Mouse (Mus musculus): Measurements from ENCODE around the gene Mpnd.

Mpnd gene

DNA sequence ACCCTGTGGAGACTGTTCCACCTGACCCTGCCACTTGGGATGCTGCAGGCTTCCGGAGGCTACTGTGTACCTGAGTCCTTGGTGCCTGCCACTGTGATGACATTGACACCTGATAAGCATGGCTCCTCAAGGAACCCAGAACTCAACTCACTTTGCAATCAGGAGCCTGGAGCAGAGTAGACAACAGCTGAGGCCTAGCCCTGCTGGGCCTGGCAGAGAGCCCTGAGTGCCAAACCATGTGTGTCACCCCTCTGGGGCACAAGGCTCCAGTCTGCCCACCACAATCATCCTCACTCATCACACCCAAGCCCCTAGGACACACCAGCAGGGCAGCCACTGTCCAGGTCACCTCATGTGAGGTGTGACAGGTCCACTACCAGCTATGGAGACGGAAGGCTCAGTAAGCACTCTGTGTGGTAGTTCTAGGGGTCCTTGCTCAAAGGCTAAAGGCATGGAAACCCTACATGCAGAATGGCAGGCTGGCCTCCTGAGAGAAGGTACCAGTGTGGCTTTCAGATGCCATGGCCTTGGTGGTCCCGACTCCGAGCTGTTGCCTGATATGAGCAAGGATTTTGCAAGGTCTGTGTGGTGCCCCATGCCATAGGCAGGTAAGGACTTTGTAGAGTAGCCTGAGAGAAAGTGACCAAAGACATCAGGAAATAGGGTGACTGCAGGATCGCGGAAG lies 15.0 kb downstream of the Mpnd start:
- DNase-seq: no peak

DNA sequence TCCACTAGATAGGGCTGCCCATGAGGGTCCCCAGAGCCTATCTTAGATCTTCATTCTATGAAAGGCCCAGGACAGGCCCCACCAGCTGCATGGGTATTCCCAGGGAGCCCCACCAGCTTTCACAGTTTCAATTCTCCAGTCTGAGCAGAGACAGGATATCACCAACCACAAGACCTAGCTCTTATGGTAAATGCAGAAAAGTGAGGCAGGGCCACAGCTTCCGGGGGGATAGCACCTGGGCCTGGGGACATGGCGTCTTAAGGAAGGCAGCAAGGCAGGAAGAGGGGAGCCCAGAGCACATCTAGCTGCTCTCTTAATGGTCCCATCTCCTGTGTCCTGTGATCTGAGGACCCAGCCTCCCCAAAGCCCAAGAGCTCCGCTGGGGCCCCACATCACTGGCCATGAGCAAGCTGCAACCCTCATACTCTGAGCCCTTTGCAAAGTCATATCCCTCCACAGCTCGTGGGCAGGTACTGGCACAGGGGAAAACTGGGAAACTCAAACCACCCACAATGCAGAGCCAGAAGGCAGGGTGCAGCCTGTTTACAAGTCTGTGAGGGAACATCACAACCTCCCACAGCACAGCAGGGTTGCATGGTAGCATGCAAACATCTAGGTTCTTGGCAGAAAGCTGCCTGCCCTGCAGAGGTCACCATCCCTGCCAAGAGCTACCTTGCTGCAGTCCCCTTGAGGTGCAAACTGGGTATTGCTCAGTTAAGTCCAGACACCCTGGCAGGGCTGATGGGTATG lies 15.8 kb downstream of the Mpnd start:
- no peak for DNase-seq

DNA sequence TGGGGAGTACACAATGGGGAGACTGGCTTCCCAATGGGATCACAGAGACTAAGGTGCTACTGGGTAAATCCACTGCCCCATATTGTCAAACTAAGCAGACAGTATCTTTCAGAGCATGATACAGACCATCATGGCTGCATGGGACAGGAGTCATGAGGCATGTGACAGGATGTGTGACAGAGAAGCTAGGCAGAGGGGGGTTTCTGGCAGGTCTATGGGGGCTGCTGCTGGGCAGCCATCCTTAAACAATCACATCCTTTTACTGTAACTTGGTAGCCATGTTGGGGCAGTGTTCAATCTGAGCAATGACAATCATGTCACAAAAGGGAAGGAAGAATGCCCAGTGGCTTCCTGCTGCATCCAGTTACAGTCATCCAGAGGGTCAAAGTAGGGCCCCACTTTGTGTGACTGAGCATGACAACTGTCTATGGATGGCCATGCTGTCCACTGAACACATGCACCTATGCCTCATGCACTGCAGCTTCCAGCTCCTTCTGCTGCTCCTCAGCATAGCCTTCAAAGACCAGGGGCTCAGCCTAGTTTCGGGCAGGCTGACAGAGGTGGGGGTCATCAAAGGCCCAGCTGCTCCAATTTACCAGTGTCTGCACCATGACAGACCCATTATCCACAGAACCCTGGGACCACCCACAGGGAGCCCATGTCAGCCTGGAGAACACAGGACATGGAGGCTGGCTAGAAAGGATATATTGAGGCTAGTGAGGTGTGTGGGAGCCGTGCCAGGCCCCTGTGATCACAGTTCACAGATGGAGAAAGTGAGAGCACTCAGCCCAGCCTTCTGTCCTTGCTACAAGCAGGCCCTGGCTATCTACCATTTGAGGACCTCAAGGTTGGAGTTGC lies 16.8 kb downstream of the Mpnd start:
- no peak for DNase-seq

DNA sequence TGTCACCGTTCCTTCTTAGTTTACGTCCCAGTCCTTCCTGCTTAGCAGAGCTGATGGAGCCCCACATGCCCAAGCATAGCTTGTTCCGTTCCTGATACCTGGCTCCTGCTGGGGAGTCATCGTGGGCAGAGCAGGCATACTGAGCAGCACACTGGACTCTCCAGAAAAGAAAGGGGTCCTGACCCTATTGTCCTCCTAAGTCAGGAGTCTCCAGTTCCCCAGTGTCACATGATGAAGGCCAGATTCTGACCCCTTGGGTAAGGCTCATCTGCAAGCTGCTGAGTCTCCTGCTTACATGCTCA lies 17.4 kb downstream of the Mpnd start:
- no peak for DNase-seq

DNA sequence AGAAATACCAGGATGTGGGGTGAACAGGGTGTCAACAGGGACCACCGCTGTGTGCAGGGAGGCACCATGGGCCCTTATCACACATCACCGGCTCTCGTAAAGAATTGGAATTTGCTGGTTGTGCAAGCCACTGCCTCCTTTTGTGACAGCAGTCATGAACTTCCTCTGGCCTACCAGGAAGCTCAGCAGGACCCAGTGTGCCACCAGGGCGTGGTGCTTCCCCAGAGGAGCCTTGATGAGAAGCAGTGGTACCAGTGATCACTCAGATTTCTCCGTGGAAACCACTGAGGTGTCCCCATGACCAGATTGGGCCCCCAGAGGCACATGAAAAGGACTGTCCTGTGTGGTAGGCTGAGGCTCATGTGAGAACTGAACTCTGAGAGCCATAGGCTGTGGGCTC lies 17.9 kb downstream of the Mpnd start:
- peak; percentile 61 for DNase-seq

DNA sequence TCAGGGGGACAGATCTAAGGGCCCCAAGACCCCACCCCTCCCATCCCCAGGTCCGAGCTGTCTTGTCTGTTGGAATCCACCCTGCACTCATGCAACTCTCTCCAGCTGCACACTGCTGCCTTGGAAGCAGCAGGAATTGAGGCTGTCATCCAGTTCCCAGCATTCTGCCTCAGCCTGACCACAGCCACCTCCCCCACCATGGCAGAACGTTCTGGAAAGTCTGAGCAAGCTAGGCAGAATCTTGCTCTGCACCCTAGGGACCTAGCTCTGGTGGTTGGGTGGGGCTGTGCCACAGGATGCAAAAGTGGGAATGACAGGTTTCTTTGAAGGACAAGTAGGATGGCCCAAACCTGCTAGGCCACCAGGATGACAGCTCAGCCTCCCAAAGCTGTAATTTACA lies 19.0 kb downstream of the Mpnd start:
- DNase-seq: no peak

DNA sequence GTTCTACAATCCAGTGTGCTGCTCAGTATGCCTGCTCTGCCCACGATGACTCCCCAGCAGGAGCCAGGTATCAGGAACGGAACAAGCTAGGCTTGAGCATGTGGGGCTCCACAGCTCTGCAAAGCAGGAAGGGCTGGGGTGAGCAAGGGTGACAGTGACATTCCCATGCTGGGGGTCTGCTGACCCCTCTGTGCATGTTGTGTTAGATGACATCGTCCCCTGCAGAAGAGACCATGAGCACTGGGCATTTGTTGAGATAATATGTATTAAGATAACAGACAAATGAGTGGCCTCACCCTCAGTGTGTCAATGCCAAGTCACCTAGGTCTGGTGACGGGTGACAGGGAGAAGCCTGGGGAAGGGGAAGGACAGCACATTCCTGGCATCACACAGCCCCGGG lies 19.4 kb downstream of the Mpnd start:
- DNase-seq: no peak

DNA sequence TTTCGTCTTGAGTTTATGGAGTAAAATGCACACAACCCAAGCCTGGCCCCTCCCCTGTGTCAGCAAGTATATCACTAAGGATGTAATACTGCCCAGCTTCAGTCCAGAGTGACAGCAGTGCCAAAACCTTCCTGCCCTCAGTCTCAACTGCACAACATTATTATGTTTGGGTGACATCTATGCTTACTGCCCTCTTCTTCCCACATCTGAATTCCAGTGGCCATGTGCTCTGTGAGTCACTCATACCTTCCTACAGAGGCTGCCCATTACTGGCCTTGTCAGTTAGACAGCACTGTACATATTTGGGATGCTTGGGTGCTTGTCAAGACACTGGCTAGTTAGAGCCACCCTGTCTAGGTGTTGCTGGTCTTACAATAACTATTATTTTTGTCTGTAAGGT lies 20.8 kb downstream of the Mpnd start:
- no peak for DNase-seq

DNA sequence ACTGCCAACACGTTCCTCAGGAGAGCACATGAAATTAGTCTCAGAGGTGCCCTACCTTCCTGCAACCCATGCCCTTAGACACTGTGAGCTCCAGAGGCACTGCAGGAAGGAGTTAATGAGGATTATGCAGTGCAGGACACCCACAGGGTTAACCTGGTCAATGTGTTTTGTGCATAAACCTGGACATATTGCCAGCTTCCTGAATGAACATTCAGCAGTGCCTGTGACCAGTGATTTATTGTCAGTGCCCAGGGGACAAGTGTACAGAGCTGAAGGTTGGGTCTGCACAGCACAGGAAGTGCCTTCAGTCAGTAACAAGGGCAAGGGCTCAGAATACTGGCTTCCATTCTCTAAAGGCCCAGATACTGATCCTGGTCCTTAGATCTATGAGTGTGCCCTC lies 21.4 kb downstream of the Mpnd start:
- no peak for DNase-seq

DNA sequence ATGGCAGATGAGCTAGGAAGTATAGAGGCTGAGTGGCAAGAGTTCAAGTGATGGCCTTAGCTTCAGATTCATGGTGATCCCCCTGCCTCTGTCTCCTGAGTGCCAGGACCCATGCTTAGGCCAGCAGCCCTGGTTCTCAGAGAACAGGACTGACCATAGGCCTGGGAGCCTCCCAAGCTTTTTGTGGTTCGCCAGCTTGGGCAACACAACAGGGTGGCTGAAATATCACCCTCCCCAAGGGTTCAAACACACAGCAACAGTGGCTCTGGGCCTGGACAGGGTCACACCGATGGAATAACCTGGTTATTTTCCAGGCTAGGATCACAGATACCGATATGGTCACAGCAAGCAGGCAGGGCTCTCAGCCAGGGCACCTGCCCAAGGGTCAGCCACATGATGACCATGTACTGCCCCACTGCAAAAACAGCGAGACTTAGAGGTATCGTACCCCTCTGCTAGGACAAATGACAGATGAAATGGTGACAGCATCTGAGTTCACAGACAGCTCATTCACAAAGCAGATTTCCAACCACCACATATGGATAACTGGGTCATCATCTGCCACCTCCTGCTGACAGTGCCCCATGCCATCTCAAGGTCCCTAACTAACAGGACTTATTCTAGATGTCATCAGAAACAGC lies 22.4 kb downstream of the Mpnd start:
- DNase-seq: no peak

DNA sequence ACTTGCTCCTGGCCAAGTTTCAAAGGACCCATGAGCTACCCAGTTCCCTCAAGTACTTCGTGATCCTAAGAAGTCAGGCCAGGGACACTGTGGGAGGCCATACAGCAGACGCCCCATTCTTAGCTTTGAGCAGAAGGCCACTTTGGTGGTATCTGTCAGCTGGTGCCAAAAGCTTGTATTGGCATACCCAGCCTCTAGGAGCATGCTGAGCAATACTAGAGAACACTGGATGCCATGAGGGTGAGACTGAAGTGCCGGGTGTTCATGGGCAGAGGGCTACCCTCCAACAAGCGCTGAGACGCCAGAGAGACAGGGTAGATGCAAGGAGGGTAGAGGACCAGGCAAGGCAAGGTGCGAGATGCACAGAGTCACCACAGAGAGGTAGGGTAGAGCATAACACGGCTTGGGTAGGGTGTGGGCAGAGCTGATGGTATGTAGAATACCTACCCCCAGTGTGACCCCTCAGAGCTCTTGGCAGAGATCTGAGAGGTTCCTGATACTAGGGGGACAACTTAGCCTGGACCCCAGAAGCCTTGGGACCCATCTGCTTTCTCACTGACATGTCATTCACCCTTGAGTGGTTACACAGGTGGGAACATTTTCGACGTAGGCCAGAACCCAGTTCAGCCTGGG lies 24.8 kb downstream of the Mpnd start:
- no peak for DNase-seq

DNA sequence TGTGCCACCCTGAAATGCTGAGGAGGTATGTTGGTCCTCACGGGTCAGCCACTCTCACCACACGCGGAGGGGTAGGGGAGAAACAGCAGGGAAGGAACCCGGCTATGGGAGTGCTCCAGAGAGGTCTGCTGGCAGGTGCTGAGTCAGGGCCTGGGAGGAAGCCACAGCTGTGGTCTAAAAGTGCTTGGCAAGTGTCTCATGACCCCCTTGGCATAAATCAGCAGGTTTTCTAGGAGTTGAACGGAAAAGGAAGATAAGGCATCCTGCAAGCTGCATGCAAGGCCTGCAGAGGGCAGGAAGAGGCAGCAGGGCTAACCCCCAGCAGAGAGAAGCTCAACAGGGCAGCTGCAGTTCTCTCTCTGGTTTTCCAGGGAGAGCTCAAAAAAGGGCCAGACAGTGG lies 25.4 kb downstream of the Mpnd start:
- DNase-seq: peak; percentile 35 to 49

DNA sequence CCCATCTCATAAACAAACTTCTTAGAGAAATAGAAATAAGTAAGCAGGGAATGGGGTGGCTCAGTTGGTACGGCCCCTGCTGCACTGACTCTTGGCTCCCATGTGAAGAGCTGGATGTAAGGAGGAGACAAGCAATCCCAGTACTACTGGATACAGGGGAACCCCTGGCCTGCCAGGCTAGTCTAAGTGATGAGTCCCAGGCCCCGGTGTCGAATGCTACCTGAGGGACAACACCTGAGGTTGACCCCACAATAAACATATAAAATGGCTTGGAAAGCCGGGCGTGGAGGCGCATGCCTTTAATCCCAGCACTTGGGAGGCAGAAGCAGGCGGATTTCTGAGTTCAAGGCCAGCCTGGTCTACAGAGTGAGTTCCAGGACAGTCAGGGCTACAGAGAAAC lies 25.9 kb downstream of the Mpnd start:
- no peak for DNase-seq

DNA sequence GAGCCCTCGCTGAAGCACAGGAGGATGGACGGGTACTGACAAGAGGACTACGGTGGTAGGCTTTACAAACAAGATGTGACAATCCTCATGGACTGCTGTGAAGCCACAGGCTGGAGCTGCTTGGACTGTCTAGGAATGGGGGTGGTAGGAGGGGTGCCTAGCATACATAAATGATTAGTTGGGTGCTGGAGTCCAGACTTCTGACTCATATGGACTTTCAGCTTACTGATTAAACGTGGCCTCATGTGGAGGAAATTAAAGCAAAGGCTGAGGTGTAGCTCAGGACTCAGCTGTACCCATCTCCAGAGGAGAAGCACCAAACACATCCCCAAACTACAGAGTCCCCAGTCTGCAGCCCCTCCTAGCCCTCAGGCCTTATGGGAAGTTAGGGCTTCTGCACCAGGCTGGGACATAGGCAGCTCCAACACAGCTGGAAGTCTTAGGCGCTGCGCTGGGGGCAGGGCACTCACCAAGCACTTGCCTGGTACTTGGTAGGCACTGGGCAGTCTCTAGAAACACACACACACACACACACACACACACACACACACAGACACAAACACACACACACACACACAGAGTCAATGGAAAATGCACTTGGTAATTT lies 26.7 kb downstream of the Mpnd start:
- no peak for DNase-seq

DNA sequence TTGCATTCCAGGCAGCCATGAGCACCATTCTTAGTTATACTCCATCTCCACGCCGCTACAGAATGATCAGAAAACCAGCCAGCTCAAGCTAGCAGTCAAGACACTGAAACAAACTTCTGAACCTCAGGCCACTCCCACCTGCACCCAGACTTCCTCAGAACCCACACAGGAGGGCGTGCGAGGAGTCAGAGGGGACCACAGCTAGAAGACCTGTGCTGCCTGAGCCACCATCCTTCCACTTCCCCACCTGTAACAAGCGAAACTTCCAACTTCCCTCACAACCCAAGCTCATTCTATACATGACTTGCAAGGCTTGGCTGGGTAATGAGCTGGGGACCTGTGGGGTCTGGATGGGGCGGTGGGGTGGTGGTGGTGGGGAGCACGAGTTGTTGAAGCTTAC lies 27.3 kb downstream of the Mpnd start:
- DNase-seq: no peak

DNA sequence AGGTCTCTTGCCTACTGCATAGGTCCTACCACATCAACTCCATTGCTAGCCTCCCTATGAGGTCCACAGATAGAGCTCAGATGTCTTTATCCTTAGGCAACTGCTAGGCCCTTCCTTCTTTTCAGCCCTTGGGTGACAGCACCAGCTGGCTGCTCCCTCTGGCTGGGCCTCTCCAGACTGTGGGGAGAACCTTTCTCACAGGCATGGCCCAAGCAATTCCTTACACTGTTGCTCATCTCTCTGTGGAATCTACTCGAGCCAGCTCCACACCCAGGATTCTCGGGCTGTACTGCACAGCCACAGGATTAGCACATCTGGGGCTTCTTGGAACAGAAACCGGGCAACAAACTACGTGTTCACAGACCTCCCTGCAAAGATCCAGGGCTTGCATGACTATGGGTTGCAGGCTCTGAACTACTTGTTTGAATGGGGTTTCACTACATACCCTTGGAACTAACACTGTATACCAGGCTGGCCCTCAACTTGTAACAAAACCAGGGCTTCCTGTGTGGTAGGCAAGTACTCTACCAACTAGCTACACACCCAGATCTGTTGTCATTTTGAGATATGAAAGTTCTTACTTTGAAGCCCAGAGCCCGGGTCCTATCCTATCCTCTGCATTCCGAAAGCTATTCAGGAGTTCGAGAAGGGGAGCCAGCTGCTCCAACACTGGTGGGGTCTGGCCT lies 28.7 kb downstream of the Mpnd start:
- no peak for DNase-seq

DNA sequence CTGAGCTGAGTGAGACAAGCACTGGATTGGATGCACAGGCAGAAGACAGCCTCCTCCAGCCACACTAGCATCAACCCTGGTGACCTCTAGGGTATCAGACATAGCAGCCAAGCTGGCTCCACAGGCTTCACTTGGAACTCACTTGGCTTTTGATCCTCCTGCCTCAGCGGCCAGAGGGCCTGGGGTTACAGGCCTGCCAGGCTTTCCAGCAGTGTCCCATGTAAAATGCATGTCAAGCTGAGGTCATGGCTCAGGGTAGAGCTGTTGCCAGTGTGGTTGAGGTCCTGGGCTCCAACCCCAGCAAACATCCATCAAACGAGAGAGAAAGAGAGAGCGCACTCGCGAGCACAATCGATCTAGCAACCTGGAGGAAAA lies 29.2 kb downstream of the Mpnd start:
- DNase-seq: no peak

DNA sequence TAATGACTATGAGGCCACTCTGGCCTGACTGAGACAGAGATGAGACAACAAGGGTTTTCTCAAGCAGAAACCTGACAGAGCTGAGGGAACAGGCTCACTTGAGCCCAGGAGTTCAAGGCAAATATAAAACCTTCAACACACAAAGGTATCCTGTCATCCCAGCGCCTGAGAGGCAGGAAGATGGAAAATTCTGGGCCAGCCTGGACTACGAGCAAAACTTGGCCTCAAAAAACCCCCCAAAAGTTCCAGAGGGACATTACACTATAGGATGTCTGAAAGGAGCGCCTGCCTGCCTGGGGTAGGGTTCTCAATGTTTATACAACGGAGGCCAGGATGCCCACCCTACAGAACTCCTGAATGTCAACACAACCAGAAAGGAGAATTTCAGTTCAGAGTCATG lies 29.7 kb downstream of the Mpnd start:
- no peak for DNase-seq

DNA sequence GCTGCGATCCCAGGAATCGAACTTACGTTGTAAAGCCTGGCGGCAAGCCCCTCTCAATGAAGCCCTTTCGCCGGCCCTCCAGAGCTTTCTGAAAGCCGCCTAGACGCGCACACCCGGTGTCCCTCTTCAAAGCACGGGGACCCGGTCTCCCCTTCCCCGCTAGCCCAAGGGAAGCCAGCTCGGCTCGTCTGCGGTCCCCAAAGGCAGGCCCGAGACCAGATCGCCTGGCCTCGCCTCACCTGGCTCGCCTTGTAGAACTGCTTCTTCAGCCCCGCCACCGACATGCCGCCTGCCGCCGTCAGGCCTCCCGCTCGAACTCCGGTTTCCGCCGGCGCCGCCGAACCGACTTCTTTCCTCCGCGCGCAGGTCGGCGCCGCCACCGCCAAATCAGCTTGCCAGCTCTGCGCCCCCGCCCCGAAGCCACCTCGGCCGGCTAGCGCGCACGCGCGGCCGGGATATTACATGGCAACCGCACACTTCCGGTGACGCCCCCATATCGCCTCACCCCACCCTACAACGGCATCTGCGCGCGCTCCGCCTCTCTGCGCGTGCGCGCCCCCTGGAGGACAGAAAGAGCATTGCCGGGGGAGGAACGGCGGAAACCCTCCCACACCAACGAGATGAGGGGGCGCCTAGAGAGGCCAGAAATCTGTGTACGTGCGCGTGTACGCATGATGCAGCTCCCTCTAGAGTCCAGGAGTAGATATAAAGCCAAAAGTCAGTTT lies 30.8 kb downstream of the Mpnd start, which contains the start of gene Sh3gl1:
Sh3gl1 (minus strand) TSS at position 460 of the 725 bp plus-strand sequence.
- DNase-seq: peak; percentile 98 to 99

DNA sequence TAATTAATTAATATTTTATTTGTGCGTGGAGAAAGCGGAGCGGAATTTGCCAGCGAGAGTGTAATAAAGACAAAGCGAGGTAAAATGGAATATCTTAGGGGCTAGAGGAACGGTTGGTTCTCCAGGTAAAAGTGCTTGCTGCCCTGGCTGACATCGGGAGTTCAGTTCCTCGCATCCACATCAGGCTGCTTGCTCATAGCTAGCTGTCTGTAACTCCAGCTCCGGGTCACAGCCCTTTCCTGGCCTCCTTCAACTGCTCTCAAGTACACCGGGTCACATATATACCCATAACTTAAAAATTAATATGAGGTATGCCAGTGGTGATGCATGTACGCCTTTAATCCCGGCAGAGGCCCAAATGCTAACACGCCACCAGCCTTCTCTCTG lies 31.4 kb downstream of the Mpnd start:
- DNase-seq: no peak

DNA sequence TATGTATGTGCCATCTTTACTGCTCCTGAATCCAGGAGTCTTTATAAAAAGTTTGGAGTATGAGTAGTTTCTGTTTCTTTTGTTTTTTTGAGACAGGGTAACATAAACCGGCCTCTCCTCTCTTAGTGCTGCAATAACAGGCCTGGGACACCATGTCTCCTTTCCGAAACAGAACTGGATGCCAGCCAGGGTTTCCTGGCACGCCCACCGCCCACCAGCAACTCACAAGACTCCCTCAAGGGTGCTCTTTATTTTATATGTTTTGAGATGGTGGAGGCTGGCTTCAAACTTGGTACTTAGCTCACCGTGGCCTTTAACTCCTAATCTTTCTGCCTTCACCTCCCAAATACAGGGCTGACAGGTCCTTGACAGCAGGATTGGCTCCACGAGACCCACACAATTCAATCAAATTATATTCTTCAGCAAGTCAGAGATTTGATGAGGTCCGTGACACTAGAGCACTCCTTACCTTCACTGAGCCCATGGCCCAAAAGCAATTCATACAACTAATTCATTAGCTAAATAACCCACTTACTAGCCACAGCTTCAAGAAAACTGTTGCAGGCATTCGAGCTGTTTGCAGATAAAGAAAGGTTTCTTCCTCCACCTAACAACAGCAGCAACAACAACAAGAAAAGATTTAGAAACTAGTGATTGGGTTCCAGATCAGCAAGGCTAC lies 33.2 kb downstream of the Mpnd start:
- DNase-seq: no peak
